Mouse (Mus musculus) thymus, postnatal 10 days (tissue): ENCODE measurements around the gene Oaz1.
"Not testable (repeated sequence)": the region's sequence is repeated elsewhere in the genome, so short reads cannot be mapped to it uniquely, and the experiment has no call there.

Experiments
- DNase-seq, 2 experiments: peaks; one replicate each; pipeline ENCODE4 v3.0.0; 2021; ENCODE audit warnings: low spot score in 2 of 2

Gene Oaz1

GRCm38 (mm10) chr10:80822528-80822927 lies 3.9 kb upstream of the Oaz1 start:
- DNase-seq, result no peak

DNA sequence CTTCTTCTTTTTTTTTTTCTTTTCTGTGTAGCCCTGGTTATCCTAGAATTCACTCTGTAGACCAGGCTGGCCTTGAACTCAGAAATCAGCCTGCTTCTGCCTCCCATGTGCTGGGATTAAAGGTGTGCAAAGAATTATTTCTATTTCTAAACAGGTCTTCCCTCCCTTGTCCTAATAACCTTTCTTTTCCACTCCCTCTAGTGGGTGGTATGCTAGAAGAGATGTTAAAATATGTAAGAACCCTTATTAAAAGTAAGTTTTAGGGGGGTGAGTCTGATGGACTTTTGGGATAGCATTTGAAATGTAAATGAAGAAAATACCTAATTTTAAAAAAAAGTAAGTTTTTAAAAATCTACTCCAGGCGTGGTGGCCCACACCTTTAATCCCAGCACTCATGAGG lies 3.1 kb upstream of the Oaz1 start:
- no peak for DNase-seq

GRCm38 (mm10) chr10:80823847-80824643 lies 2.4 kb upstream of the Oaz1 start:
- peak in 1 of 2 experiments; percentile 33 for DNase-seq

- no peak for DNase-seq
Measured at GRCm38 (mm10) chr10:80824827-80825226, 1.6 kb upstream of the Oaz1 start.

DNA sequence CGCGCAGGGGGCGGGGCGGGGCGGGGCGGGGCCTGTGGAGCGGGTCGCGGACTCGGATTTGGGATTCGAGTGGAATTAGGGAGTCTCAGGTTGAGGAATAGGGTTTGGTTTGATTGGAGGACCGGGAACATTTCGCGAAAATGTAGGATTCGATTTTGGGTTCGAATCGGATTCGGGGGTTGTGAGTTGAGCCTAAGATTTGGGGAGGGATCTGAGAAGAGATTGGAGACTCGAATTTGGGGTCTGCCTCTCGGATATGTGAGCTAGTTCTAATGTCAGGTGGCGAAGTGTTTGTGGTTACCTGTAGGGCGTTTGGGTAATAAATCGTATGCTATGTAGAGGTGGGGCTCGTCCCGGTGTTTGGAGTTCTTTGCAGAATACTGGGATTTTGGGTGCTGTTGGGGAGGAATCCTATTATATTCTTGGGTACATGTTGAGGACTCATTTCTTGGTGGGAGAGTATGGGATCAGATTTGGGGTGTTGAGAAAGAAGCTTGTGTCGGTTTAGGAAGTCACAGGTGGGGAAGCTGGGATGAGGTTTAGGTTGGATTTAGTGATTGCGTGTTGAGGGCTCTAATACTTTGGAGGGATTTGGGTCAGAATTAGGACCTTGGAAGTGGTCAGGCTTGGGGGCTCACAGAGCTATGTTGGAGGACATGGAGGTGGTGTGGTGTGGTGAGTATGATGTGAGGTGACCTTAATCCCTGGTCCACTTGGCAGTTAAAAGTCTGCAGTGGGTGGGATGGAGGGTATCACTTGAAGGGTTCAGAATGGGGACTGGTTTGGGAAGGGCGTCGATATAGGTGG lies 810 bp downstream of the Oaz1 start:
- no peak for DNase-seq

GRCm38 (mm10) chr10:80827870-80828420 lies 1.5 kb downstream of the Oaz1 start:
- DNase-seq, result no peak

- DNase-seq, result not testable (repeated sequence)
Measured at GRCm38 (mm10) chr10:80828587-80828986, 2.1 kb downstream of the Oaz1 start.

DNA sequence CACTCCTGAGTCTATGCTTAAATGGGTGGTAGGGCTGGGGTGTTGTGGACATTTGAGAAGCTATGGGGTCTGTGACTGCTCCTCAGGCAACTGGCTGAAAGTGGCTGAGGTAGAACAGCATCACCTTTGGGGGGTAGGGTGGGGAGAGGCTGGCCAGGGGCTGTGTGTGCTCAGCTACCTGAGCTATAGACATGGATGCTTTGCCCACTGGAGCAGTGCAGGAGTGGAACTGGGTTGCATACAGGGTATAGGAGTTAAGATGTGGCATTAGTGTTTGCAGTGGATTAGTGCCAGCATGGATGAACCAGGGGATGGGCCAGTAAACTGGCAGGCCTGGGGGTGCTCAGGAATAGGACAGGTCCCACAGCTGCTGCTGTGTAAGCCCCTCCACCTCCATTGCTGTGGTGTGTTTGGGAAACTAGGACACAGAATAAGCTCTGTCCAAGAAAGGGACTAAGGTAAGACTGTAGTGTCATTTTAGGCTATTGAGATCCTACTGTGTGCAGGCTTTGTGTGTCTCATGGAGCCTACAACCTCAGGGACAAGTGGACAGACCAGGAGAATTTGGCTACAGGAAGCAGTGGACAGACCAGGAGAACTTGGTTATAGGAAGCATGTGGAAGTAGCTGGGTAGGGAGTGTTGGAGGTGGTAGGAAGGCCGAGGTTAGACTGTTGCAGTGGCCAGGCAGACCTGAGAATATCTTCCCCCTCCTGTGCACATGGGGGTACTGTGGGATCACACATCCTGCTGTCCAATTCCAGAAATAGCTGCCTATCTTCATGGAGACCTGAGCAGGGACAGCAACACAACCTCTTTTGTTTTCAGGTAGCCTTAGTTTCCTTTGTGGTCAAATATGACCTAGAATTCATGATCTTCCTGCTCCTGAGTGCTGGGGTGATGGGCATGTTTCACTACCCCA lies 3.2 kb downstream of the Oaz1 start:
- no peak for DNase-seq

DNA sequence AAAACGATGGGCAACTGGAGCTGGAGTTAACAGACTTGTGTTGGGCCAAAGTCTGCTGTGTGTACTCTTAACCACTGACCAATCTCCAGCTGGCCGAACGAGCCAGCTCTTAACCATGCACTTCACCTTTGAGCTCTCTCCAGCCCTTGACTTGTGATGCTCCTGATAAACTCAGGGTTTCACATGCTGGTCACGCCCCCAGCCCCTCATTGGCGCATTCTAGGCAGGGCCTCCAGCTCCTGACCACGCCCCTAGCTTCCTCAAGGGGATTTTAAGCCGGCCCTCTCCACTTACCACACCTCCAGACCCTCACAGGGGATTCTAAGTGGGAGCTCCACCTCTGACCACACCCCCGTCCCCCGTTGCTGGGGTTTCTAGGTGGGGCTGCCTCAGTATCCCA lies 4.7 kb downstream of the Oaz1 start:
- peak; percentile 48 to 53 for DNase-seq

- DNase-seq, result no peak
Measured at GRCm38 (mm10) chr10:80832818-80833217, 6.4 kb downstream of the Oaz1 start.

GRCm38 (mm10) chr10:80835617-80836016 lies 9.2 kb downstream of the Oaz1 start:
- DNase-seq, result no peak

DNA sequence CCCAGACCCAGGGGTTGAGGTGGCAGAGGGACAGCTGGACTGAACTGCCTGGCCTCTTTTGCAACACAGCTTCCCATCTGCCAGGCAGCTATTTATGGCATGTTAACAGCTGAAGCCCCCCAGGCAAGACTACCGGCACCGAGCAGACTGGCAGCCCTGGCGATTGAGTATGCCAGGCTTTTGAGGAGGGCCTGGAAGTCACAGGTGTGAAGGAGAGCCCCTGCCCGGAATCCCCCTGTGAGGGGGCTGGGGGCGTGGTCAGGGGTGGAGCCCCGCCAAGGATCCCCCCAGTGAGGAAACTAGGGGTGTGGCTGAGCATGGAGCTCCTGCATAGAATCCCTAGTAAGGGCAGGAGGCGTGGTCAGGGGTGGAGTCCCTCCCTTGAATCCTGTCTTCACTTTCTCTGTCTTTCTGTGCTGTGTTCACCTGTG lies 10.5 kb downstream of the Oaz1 start:
- DNase-seq, result no peak

DNA sequence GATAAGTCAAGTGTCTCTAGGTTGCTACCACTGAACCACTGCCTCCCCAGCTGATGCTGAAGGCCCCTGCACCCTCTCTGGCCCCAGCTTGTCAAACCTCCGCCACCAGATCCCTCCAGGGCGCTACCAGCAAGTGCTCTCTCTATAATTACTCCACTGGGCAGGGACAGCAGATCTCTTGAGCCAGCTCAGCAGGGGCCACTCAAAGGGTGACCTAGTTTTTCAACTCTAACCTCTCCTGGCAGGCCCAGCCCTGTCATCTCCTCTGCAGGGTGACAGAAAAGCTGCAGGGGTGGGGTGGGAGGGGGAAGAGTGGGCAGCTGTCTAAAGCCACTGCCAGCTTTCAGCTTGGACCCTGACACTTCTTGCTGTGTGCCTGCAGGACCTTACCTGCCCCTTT lies 11.4 kb downstream of the Oaz1 start:
- DNase-seq, result no peak

GRCm38 (mm10) chr10:80838346-80838912 lies 12.0 kb downstream of the Oaz1 start:
- DNase-seq, result no peak

DNA sequence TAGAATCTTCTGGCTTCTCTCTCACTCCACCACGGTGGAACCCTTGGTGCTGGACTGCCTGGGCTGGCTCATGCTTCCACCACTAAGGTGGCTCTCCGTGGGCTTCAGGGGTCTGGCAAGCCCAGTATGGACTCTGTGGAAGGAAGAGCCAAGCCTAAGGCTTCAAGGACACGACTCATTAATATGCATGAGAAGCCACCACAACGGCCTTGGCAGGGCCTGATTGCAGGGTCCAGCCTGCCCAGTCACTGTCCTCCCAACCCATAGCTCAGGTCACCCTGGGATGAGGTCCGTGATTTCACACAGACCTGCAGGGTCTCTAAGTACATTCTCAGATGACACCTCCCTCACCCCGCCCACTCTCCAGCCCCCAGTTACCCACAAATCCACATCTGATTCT lies 13.4 kb downstream of the Oaz1 start:
- DNase-seq, result no peak

- DNase-seq, result no peak
Measured at GRCm38 (mm10) chr10:80841685-80842084, 15.2 kb downstream of the Oaz1 start.

DNA sequence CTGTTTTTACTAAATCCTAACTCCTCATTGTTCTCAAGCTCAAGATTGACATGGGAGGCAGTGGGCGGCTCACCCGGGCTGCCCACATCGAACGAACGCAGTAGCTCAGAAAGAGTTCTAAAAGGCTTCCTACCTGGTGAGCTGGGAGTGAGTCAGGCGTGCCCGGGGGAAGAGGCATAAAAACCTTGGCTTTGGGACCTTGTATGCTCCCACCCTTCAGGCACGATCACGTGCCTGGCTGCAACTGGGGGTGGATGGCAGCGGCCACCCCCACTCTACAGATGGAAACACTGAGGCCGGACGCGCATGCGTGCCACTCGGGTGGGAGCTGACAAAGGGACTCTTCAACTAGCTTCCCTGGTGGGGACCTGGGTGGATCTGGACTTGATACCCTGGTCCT lies 15.9 kb downstream of the Oaz1 start:
- no peak for DNase-seq

- no peak for DNase-seq
Measured at GRCm38 (mm10) chr10:80843087-80843930, 16.9 kb downstream of the Oaz1 start.

DNA sequence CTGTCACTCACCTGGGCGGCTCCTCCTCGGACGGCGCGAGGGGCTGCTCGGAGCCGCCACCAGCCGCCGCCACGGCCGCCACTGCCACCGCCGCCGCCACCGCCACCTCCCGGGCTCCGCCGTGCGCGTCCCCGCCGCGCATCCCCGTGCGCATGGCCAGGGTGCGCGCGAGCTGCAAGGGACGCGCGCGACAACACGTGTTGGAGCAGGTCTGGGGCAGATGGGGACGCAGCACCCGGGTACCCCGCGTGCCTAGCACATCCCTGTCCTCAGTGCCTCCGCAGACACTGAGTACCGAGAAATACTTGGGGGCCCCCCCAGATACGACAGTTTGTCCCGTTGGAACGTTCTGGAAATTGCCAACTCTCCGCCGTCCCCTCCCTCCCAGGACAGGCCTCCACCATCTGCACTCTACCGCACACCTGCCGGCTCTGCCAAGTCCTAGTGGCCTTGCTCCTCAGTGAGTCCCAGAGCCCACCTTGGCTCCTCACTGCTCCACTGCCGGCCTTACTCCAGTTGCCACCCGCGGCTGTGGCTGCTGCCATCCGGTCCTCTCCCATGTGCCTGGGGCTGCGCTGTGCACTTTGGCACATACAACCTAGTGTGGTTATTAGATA lies 17.6 kb downstream of the Oaz1 start, which contains the start of gene Lingo3:
TSS of gene Lingo3 (minus strand) at position 109 of the 617 bp plus-strand sequence.
- DNase-seq, result no peak
